Mouse (Mus musculus): Measurements from ENCODE around the gene Pbx1.
A peak's percentile ranks its signal among the peaks of the same experiment; 100 is the strongest.

Pbx1 gene

DNA sequence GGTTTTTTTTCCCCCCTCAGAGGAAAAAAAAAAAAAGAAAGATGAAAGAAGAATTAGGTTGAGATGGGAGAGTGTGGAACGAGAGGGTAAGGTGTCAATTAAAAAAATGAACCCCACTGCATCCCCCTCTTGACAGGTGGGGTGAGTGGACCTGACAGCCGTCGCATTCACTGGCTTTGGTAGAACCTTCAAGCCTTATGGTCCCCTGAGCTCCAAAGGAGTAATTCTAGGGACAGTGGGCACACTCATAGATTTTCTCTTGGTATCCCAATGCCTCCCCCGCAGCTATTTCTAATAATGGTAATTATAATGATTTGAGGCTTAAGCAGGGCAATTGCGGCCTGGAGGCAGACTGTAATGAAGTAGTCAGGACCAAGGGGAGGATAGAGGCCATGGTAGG lies 167.0 kb downstream of the Pbx1 start:
- no peak for DNase-seq

DNA sequence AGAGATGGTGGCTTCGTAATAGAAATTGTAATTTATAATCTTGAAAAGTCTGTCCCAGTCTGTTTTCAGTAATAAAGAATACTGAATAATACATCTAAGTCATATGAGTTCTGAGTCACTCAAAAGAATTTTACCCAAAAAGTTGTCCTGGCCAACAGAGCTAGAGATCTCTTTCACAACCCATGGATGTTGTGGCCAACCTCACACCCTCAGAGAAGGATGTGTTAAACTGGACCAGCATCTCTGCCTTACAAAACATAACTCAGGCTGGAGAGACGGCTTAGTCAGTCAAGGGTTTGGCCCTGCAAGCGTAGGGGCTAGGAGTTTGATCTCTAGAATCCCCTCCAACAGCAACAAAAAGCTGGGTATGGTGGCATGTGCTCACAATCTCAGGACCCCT lies 171.7 kb downstream of the Pbx1 start:
- DNase-seq, result no peak

DNA sequence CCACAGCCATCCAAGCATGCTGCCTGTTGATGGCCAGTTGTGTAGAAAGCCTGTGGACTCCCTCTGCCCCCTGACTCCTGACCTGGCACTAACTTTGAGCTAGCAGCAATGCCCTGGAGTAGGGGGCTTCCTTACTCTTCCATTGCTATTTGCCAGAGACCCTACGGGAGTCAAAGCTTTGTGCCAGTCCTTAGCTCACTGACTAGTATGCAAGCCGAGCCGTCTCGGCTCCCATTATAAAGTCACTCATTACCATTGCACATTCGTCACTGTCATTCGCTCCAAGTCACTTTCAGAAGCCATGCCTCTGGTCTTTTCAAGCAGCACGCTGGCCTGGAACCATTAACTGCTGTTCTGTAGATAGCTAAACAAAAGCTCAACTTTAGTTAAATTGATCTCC lies 173.2 kb downstream of the Pbx1 start:
- no peak for DNase-seq

DNA sequence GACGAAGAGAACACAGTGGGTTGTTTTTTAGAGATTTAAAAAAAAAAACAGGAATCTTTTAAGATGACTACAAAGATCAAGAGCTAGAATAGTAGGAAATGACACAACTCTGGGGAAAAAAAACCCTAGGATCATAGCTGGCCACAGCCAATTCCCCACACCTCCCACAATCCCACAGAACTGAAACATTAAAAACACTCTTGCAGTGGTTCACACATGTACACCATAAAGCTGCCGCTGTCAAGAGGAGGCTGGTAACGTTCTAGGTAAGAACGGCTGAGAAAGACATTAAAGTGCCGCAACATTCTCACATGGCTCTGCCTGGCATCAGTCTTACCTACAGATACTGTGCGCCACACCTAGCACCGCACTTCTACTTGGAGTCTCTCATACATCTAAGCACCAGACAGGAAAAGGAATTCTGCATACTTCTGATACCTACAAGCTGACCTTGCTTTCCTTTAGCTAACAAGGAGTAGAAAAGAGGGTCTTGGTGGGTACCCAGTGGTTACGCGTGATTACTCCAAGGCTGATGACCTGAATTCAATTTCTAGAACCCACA lies 176.6 kb downstream of the Pbx1 start:
- no peak for DNase-seq

DNA sequence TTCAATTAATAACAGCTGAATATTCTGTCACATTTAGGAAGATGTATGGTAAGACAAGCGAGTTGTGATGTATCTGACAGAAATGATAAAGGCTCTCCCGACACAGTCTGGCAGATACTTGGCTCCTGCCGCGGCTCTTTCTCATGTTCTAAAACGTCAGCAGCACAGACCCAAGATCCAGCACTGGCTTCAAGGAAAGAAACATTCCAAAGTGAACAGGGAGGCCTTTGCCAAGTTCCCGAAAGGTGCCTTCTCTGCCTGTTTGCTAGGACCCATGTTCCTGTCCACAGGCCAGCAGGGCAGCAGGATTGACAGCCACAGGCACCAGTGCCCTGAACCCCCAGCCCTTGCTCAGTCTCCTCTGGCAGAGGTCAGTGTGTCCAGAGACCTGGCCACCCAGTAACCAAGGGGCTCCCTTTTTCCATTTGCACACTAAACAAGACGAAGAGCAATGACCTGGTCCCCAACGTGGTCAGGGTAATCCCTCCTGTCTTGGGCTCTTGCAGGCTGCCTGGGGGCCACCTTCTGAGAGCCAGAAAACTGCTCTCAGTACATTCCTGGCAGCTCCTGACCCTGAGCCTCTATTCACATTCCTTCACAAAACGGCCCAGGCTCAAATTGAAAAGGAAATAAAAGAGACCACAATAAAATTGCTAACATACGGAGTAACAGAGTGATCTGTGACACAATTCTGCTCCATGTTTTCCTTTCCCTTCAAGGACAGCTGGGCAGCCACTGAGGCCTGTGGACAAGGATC lies 184.9 kb downstream of the Pbx1 start:
- peak; percentile 43 to 46 for DNase-seq

DNA sequence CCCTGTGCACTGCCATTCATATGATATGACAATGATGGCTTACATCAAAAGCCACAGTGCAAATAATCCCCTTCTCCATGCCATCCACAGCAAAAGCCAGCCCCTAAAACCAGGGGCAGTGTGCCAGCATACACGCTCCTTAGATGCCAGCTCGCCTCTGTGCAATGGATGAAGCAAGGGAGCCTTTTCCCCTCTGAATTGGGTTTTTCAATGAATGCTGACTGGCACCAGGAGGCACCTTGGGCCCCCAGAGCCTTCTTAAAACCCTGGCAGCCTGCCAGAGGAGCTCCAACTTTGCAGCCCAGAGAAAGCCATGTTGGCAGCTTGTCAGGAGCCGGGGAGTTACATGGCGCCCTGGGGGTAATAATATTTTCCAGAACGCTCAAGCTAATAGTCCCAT lies 186.5 kb downstream of the Pbx1 start:
- peak; percentile 31 to 60 for DNase-seq

DNA sequence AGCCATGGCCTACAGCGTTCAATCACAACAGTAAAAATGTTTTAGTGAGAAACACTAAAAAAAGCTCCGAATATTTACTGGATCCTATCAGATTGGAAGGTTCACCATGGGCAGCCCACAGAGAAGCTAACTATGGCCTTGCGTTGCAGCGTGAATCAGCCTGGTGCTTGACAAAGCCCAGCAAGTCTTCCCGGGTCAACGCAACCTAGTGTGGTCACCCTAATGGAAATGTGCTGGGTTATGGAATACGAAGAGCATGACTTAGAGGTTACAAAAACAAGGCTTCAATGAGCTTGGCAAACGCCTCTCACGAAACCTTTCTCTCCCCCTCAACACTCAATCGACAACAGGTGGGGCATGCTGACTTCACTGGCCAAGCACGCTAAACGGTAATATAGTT lies 188.3 kb downstream of the Pbx1 start:
- no peak for DNase-seq

DNA sequence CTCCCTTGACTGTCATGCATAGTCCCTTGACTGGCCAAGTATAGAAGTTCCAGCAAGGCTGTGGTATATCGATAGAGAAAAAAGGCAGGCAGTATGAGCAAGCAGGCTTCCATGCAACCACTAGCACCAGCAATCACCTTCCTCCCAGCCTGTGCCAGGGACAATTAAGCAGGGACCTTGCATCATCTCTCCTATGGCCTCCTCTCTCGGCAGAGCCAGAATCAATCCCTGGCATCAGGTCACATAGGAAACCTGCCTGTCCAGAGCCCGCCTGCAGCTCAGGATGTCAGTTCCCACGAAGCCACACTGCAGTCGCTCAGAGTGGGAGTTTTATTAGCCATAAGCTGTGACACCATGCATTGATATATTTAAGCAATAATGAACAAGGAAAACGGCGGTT lies 189.0 kb downstream of the Pbx1 start:
- no peak for DNase-seq

DNA sequence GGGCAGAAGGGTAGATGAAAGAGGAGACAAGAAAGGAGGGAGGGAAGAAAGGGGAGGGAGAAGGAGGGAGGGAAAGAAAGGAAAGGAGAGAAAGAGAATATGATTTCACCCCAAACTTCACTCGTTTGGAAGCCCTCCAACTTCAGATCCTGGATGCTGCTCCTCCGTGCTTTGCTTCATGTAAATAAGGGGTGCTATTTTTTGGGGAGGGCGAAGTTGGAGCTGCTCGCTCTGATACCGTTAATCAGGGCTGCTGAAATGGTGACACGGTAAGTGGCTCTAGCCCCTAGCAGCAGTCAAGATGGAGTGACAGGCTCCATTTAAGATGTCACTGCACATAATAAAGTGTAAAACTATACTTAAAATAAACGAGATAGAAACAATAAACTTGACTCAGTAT lies 190.8 kb downstream of the Pbx1 start:
- no peak for DNase-seq

DNA sequence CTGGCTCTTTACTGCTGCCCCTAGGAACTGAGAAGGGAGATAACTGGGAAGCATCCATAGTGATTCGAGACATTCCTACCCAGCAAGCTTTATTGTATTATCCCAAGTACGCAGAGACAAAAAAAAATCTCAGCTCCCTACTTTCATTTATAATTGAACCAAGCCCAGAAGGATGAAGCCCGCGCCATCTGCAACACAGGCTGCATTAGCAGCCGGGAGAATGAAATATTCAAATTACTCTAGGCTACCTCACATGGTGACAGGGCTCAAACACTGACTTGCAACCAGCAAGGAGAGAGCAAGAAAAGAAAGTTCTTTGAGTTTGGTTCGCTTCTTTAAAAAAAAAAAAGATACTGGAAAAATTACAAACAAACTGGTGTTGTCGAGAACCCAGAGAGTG lies 191.2 kb downstream of the Pbx1 start:
- no peak for DNase-seq

DNA sequence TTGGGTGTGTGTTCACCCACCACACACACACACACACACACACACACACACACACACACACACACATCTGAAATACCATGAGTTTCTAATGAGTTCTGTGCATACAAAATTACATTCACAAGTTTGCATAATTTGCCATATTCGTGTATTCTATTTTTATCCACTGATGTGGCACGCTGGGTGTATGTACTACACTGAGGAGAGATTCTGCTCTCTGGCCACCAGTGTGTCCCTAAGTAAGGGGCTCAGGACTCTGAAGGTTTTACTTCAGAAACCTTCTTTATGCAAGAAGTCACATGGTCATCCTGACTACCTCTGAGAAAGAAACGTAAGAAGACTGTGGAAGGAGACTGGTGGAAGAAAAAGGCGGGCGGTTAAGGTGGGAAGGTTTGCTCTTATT lies 191.7 kb downstream of the Pbx1 start:
- DNase-seq, result no peak

DNA sequence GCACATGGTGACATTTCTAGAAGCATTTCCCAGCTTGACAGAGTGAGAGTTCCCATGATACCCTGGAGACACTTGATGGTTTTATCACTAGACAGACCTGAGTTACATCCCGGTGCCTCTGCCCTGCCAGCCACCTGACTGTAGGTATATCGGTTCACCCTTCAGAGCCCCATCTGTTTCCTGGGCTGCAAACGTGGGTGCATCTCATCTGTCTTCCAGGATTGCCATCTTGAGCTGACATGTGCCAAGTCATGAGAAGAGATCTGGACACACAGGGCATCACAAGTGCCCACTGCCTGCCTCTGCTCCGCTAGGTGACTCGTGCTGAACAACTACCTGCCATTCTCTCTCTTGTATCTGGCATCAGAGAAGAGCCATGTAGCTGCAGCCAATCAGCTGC lies 196.0 kb downstream of the Pbx1 start:
- no peak for DNase-seq

DNA sequence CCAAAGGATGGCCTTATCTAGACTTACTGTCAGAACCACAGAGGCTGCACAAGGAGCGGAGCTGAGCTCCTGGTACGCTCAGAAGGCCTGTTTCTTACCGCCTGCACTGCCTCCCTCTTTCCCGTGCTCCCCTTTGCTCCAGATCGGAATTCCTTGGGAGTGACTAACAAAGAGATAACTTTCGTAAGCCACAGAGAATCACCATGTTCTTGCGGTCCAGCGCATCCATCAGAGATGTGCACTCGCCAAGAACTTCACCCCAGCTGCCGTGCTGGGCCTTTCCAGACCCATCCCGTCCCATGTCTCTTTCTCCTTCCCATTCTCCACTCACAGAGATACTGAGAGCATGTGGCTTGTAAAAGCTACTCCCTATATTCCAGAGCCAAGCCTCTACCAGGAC lies 197.7 kb downstream of the Pbx1 start:
- DNase-seq, result no peak

DNA sequence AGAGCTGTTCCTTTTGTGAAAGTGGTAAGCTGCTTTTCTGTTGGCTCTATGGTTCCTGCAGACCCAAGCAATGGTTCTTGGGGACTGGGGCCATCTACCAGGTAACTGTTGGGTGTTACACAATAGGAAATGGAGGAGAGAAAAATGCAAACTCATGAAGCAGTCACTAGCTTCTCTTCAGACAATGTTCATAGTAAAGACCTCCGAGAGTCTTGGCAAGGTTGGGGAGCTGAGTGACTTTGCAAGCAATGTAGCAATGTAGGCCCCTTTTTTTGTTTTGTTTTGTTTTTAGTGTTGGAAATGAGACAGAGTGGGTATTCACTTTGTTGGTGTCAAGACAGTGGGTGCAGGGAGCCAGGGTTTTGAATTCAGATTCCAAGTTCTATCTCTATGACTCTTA lies 198.9 kb downstream of the Pbx1 start:
- no peak for DNase-seq

DNA sequence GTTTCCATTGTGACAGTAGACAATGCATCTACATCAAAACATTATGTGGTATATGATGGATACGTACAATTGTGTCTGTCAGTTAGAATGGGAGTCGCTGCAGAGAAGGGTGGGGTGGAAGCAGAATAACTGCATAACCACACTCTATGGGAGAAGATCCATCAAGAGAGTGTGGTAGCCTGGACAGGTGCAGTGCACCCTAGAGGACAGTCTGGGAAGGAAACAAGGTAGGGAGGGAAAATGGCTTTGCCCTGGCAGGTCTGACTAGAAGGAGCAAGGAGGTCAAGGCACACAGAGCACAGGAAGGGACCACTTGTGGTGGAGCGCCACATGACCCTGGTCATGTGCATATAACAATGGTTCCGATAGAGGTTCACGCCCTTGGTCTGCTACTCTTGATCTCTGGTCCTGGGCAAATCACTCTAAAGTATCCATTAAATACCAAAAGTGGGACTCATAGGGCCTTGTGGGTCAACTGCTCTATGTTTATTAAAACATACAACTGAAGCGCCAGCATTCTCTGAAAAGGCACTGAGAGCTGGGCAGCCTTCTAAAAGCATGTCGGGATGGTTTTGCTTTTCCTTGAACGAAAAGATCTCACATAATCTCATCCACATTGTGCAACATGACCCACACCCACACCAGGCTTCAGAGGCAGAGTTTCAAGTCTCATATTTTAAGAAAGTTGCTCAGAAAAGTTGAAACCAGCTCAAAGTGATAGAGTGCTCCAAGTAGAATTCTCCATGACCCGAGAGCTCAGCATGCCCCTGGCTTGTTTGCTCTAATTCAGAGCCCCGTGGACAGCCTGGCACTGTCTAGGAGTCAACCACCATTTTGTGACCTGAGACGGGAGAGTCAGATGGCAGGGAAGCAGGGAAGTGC lies 200.3 kb downstream of the Pbx1 start:
- DNase-seq, result no peak

DNA sequence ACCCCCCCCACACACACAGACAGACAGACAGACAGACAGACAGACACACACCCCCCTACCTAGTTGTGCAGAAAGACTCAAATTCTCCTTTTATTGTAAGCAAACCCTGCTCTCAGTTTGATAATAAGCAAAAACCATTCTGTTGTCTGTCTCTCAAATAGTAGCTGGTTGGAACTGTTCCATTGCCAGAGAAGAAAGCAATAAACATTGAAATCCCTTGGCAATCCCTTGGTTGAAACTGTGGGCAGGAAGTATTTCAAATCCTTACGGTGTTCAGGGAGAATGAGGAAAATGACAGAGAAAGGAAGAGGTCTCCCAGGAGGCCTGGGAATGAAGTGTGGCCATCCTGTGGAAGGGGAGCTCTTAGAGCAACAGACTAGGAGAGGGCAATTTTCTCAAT lies 201.2 kb downstream of the Pbx1 start:
- DNase-seq, result no peak

DNA sequence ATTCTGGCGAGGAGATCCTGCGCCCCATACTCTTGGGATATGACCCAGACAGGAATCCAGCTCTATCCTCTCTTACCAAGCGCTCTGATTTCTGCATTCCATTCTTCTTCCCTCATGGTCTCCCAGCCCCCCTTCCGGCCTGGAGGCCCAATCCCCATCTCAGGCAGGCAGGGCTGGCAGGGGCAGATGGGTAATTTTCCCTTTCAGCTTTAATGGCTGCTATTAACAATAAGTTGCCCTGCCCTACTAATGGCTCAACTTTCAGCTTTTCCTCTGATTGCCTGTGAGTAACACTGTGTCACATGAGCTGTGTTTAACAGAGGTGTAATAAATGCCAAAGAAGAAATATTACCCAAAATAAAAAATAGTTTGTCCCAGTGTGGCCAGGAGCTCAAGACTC lies 201.9 kb downstream of the Pbx1 start:
- DNase-seq, result no peak

DNA sequence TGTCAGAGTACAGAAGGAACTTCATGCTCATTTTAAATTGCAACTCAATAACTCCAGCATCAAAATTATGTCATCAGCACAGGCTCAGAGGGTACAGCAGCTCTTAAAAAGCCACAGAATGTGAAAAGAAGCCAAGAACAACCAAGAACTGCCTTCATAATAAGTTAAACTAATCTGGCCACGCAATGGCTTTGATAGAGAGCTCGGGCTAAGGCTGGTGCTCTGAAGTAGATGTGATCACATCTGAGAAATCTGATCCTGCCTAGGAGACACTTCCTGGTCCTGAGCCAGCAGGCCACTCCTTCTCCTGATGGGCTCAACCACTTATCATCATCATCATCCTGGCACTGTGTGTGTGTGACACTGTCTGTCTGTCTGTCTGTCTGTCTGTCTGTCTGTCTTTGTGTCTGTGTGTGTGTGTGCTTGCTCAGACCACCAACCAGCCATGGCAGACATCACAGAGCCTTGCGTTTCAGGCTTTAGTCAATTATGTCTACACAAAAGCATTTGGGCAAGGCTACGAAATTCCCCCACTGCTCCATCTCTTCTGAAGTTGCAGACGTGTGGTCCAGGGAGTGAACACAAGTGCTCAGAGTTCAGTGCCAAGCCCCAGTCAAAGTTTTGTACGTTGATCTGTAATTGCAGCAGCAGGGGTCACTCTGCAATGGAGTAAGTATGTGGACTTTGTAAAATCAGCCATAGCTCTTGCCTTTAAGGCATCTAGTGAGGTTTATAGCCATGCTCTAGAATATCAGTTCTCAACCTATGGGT lies 203.1 kb downstream of the Pbx1 start:
- DNase-seq, result no peak

DNA sequence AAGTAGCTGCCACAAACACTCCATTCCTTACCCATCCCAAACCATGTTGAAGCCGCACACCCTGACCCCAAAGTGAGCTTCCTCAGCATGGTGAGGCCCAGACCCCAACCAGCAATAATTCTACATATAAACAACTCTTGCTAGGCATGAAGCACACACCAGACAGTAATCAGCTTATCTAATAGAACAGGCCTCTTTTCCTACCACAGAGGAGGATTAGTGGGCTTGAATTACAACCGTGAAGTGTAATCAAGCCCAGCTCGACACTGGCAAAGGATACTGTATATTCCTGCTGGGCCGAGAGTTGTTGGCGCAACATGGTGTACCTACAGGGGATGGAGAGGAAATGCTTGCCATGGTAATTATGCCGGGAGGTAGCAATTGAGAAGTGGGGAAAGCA lies 205.9 kb downstream of the Pbx1 start:
- no peak for DNase-seq

DNA sequence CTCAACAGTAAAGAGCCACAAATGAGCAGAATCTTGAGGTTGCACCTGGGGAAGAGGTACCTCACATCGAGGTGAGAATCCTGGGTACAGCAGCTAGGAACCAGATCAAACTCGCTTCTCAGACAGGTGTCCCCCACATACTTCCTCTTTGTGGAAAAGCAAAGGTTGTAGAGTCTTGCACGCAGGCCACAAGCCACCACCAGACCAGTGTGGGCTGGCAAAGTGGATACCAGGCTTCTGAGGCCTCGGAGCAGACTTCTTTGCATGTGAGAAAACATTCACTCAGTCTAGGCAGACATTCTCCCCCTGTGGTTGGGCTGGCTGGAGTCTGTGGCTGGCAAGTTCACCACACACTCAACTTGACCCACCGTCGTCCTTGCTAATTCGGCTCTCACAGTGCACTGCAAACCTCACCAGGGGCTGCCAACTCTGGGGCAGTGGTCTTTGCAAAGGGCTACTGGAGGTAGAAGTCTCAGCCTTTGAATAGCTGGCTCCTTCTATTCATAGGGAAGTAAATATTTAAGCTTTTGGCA lies 206.4 kb downstream of the Pbx1 start:
- no peak for DNase-seq

DNA sequence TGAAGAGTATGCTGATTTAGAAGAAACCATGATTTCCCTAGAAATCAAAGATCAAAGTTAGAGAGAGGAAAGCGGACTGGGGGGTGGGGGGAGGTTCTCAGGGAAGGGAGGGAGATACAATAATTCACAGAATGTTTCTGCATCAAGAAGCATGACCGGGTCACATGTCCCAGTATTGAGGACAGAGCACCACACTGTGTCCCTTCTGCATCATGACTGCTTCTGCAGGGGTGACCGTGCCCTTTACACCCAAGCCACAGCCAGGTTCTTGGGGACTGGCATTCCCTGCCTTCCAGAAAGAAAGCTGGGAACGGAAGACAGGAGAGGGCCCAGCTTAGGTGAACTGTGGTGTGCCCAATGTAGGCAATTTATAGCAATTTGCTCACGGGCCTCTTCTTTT lies 207.9 kb downstream of the Pbx1 start:
- DNase-seq, result peak; percentile 39 to 43

DNA sequence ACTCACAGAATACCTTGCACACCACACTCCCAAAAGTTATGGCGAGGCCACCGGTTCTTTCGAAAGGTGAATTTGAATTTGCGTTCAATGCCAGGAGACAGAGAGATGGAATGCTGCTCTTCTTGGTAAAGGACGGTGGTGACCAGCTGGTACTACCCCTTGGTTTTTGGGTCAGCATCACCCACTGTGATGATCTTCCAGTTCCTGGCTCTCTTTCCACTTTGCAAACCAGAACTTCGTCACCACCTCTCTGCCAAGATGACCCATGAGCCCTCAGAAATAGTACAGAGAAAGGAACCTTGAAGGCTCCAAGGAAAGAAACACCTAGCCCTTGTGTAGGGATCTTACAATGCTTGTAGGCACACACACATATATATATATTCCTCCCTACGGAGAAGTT lies 209.3 kb downstream of the Pbx1 start:
- DNase-seq, result no peak

DNA sequence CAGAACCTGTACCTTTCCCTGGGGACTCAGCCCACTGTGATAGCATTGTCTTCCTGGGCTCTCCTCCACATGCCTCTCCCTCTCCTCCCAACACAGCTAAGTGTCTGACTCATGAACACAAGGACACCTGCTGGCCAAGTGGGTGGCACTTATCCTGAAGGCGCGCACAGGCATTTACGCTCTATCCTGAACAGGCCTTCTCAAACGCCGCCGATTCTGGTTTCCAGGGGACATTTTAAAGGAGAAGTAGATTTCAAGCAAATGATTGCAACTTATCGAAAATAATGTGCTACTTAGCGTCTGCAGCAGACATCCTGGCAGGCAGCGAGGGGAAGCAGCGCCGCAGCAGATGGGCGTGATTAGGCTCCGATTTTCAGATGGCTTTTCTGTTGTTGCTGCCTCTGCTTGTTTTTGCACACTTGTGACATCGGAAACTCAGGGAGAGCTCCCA lies 211.0 kb downstream of the Pbx1 start:
- no peak for DNase-seq
